Mouse (Mus musculus) heart, adult 8-10 months (tissue): ENCODE measurements around the gene Lcn4. TPM values are rescaled to one million over a fixed set of nuclear protein-coding genes. Genes with fewer than 3 reads are reported as not detected.
A peak's percentile ranks its signal among the peaks of the same experiment; 100 is the strongest.

ENCODE experiments used
- DNase-seq: peaks from one replicate; pipeline ENCODE4 v3.0.0; 2022; ENCODE audit warnings: low spot score
- total RNA-seq, 4 experiments: library from RNA; stranded (reverse); gene quantifications; 2 replicates each; pipeline ENCODE4 v1.2.4; 2022

The Lcn4 gene
- total RNA-seq, 4 experiments from 2014 or later = not detected

GRCm38 (mm10) chr2:26634629-26635488, 36.2 kb downstream of the Lcn4 start:
- no peak for DNase-seq

- DNase-seq = no peak
Observed at GRCm38 (mm10) chr2:26633953-26634530, 37.0 kb downstream of the Lcn4 start.

- DNase-seq = no peak
Observed at GRCm38 (mm10) chr2:26632541-26633395, 38.3 kb downstream of the Lcn4 start.

GRCm38 (mm10) chr2:26628792-26629437, 42.2 kb downstream of the Lcn4 start:
- no peak for DNase-seq

GRCm38 (mm10) chr2:26627921-26628739, 43.0 kb downstream of the Lcn4 start, which contains the start of gene Fam69b:
Fam69b (plus strand) TSS chr2:26628457.
- peak; percentile 40 for DNase-seq

GRCm38 (mm10) chr2:26626081-26626480, 45.0 kb downstream of the Lcn4 start:
- no peak for DNase-seq

DNA sequence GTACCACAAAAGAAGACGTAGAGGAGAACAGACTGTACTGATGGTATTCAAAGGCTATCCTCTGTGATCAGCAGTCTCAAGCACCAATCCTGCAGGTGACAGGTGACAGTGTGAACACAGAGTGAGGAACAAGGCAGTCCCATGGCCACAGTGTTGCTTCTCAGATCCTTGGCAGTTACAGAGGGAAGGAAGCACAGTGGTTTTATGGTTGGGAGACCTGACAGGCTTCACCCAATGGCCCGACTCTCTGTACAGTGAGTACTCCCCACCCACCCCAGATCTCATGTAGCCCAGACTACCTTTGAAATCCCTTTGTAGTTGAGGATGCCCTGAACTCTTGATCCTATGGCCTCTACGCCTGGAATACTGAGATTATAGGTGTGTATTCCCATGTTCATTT, 45.7 kb downstream of the Lcn4 start:
- DNase-seq = no peak

DNA sequence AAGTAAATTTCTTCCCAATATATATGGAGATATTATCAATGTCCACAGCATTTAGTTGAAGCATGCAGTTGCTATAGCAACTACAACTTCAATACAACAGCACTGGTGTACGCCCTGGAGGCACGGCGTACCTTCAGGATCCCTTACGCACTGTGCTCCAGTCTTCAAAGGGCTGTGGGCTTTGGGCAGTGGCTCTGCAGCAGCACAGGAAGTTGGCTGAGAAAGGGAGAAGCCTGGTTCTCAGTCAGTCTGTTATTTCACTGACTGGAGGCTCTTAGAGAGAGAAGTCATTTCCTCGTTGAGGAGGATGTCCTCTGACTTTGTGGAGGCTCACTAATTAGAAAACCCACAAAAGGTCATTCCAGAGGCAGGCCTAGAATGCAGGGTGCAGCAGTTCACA, 48.1 kb downstream of the Lcn4 start:
- no peak for DNase-seq

DNA sequence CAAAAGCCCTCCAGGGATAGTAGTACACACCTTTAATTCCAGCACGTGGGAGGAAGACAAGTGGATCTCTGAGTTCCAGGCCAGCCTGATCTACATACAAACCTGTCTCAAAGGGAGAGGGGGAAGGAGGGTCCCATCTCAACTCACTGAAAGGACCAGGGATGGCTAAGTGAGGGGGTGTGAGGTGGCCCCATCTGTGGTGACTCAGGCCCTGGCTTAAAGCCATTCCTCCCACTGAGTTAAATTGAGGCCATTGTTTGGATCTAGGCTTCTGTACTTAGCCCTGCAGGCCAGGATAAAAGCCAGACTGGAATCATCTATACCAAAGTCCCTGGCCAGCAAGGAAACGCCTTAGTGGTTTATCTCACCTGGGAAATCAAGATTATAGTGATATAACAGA, 49.8 kb downstream of the Lcn4 start:
- no peak for DNase-seq

GRCm38 (mm10) chr2:26617928-26618327, 53.2 kb downstream of the Lcn4 start:
- DNase-seq = no peak

Other genes starting within 250 kb of the Lcn4 start
- 10 to 100 TPM; 40.7 to 45.7 (median 41.7) TPM for gene Sec16a, start 226.1 kb downstream of the Lcn4 start, total RNA-seq
- gene Notch1, start 154.6 kb downstream of the Lcn4 start, total RNA-seq = 10 to 100 TPM; 22.2 to 36.5 (median 29.1) TPM
- gene Egfl7, start 91.3 kb downstream of the Lcn4 start, total RNA-seq = 100 to 1,000 TPM; 122 to 172 (median 148) TPM
- not detected for gene Gm20532, start 84.6 kb downstream of the Lcn4 start, total RNA-seq
- 10 to 100 TPM; 51.1 to 65.9 (median 60.8) TPM for gene Agpat2, start 66.9 kb downstream of the Lcn4 start, total RNA-seq
- gene Fam69b, start 42.8 kb downstream of the Lcn4 start, total RNA-seq = 10 to 100 TPM; 15.0 to 26.6 (median 20.9) TPM
- not detected for gene Abo, start 193.7 kb upstream of the Lcn4 start, total RNA-seq
- 10 to 100 TPM; 11.0 to 13.7 (median 12.1) TPM for gene Surf6, start 231.6 kb upstream of the Lcn4 start, total RNA-seq
- gene Med22, start 239.4 kb upstream of the Lcn4 start, total RNA-seq = 10 to 100 TPM; 24.2 to 26.9 (median 24.8) TPM
- gene Rpl7a, start 239.5 kb upstream of the Lcn4 start, total RNA-seq = 100 to 1,000 TPM; 268 to 317 (median 304) TPM
- gene Surf2, start 245.1 kb upstream of the Lcn4 start, total RNA-seq = 10 to 100 TPM; 15.0 to 21.4 (median 17.0) TPM
- 10 to 100 TPM; 58.5 to 70.1 (median 64.5) TPM for gene Surf1, start 245.2 kb upstream of the Lcn4 start, total RNA-seq